Mouse (Mus musculus) CH12.LX (cell line): Measurements from ENCODE around the gene Tbx21. TPM values are rescaled to one million over a fixed set of nuclear protein-coding genes. Genes with fewer than 3 reads are reported as not detected.
A peak's percentile ranks its signal among the peaks of the same experiment; 100 is the strongest.

Source experiments
- DNase-seq: peaks from one replicate; pipeline ENCODE4 v3.0.0-alpha.2; 2013; ENCODE audit errors: extremely low read depth
- H3K27ac ChIP-seq: 2 replicates; pipeline ENCODE4 v1.5.1; 2012; ENCODE audit warnings: low read depth, mild to moderate bottlenecking, control low read depth, moderate library complexity; ENCODE audit not compliant: insufficient read depth
- H3K27me3 ChIP-seq: replicated peaks from 2 replicates; pipeline ENCODE3; 2012; ENCODE audit warnings: inconsistent platforms
- H3K36me3 ChIP-seq, 2 experiments: replicated peaks in 1 of 2; 2 replicates each; pipeline versions ENCODE3 to v1.6.1; 2012; ENCODE audit warnings: inconsistent platforms in 1 of 2, low read length in 1 of 2, mild to moderate bottlenecking in 1 of 2, mixed read lengths in 1 of 2, moderate library complexity in 1 of 2; ENCODE audit not compliant: control insufficient read depth in 1 of 2, insufficient read depth in 1 of 2
- H3K4me1 ChIP-seq, 2 experiments: 2 replicates each; pipeline ENCODE4 v1.6.1; 2012; ENCODE audit warnings: inconsistent platforms in 1 of 2, moderate library complexity in 1 of 2; ENCODE audit not compliant: insufficient read depth in 2 of 2, control insufficient read depth in 1 of 2
- H3K4me2 ChIP-seq: 2 replicates; pipeline ENCODE4 v1.6.1; 2012; ENCODE audit warnings: low read depth, mild to moderate bottlenecking, control low read depth; ENCODE audit not compliant: poor library complexity, insufficient read depth, severe bottlenecking
- H3K4me3 ChIP-seq, 3 experiments: fragments of 150-350 bp in 1 of 3; sonication (generic) in 1 of 3; replicated peaks in 1 of 3; 2 replicates each; pipeline versions ENCODE3 to v1.5.1; 2011 to 2012; ENCODE audit warnings: low read depth in 2 of 3, low read length in 2 of 3, mild to moderate bottlenecking in 2 of 3, moderate library complexity in 2 of 3, control low read depth in 1 of 3, improper control_type of control experiment in 1 of 3, inconsistent platforms in 1 of 3, mixed read lengths in 1 of 3; ENCODE audit not compliant: poor library complexity in 1 of 3
- H3K79me2 ChIP-seq: replicated peaks from 2 replicates; pipeline ENCODE4 v1.6.1; 2012; ENCODE audit warnings: mild to moderate bottlenecking, moderate library complexity; ENCODE audit not compliant: control insufficient read depth, poor library complexity, insufficient read depth, severe bottlenecking; ENCODE audit errors: extremely low read depth
- H3K9ac ChIP-seq: 2 replicates; pipeline ENCODE4 v1.6.1; 2012; ENCODE audit warnings: low read depth, mild to moderate bottlenecking, control low read depth, moderate library complexity; ENCODE audit not compliant: insufficient read depth
- H3K9me3 ChIP-seq: replicated peaks from 2 replicates; pipeline ENCODE3; 2012; ENCODE audit warnings: low read length, inconsistent platforms, mixed read lengths
- BHLHE40 ChIP-seq: IDR thresholded peaks from 2 replicates; pipeline ENCODE4 v1.6.1; 2011; ENCODE audit warnings: mild to moderate bottlenecking, low read depth, low read length, improper control_type of control experiment
- CHD1 ChIP-seq: IDR thresholded peaks from 2 replicates; pipeline ENCODE4 v1.6.1; 2012; ENCODE audit warnings: low read depth, low read length, improper control_type of control experiment, inconsistent platforms
- CTCF ChIP-seq, 2 experiments: IDR thresholded peaks in 1 of 2; conservative IDR thresholded peaks in 1 of 2; 2 replicates each; pipeline ENCODE4 v1.5.1; 2011 to 2012; ENCODE audit warnings: low read depth in 2 of 2, low read length in 2 of 2, improper control_type of control experiment in 1 of 2, inconsistent platforms in 1 of 2, mild to moderate bottlenecking in 1 of 2, moderate library complexity in 1 of 2
- E2F4 ChIP-seq: IDR thresholded peaks from 2 replicates; pipeline ENCODE4 v1.6.1; 2011; ENCODE audit warnings: low read depth, low read length, improper control_type of control experiment; ENCODE audit not compliant: insufficient replicate concordance
- ELF1 ChIP-seq: IDR thresholded peaks from 2 replicates; pipeline ENCODE4 v1.6.1; 2014; ENCODE audit warnings: low read depth, mild to moderate bottlenecking, inconsistent platforms, low read length, improper control_type of control experiment
- EP300 ChIP-seq: IDR thresholded peaks from 2 replicates; pipeline ENCODE4 v1.6.1; 2011; ENCODE audit warnings: low read length, improper control_type of control experiment
- ETS1 ChIP-seq: conservative IDR thresholded peaks from 2 replicates; pipeline ENCODE4 v1.6.1; 2012; ENCODE audit warnings: low read depth, mild to moderate bottlenecking, inconsistent platforms, low read length, improper control_type of control experiment, moderate library complexity
- GABPA ChIP-seq: IDR thresholded peaks from 2 replicates; pipeline ENCODE4 v1.6.1; 2012; ENCODE audit warnings: low read depth, low read length, improper control_type of control experiment, inconsistent platforms; ENCODE audit not compliant: insufficient replicate concordance
- IRF4 ChIP-seq: IDR thresholded peaks from 2 replicates; pipeline ENCODE4 v1.6.1; 2014; ENCODE audit warnings: low read depth, mild to moderate bottlenecking, inconsistent platforms, low read length, improper control_type of control experiment
- JUND ChIP-seq: conservative IDR thresholded peaks from 2 replicates; pipeline ENCODE4 v1.6.1; 2011; ENCODE audit warnings: low read depth, low read length, improper control_type of control experiment
- KAT2A ChIP-seq: IDR thresholded peaks from 2 replicates; pipeline ENCODE4 v1.6.1; 2012; ENCODE audit warnings: low read length, improper control_type of control experiment, inconsistent platforms; ENCODE audit not compliant: insufficient replicate concordance
- MAX ChIP-seq: IDR thresholded peaks from 2 replicates; pipeline ENCODE4 v1.6.1; 2011; ENCODE audit warnings: low read length, improper control_type of control experiment
- MAZ ChIP-seq: IDR thresholded peaks from 2 replicates; pipeline ENCODE4 v1.6.1; 2012; ENCODE audit warnings: low read depth, mild to moderate bottlenecking, inconsistent platforms, low read length, improper control_type of control experiment, moderate library complexity
- MEF2A ChIP-seq: IDR thresholded peaks from 2 replicates; pipeline ENCODE4 v1.6.1; 2014; ENCODE audit warnings: low read depth, mild to moderate bottlenecking, inconsistent platforms, low read length, improper control_type of control experiment, borderline replicate concordance
- MXI1 ChIP-seq: IDR thresholded peaks from 2 replicates; pipeline ENCODE4 v1.6.1; 2011; ENCODE audit warnings: mild to moderate bottlenecking, low read depth, low read length, improper control_type of control experiment
- NELFE ChIP-seq: IDR thresholded peaks from 2 replicates; pipeline ENCODE4 v1.6.1; 2011; ENCODE audit warnings: low read depth, low read length, improper control_type of control experiment
- NRF1 ChIP-seq: IDR thresholded peaks from 2 replicates; pipeline ENCODE4 v1.6.1; 2014; ENCODE audit warnings: low read depth, mild to moderate bottlenecking, inconsistent platforms, low read length, improper control_type of control experiment, moderate library complexity
- POLR2A ChIP-seq: IDR thresholded peaks from 2 replicates; pipeline ENCODE4 v1.6.1; 2011; ENCODE audit warnings: low read depth, mild to moderate bottlenecking, improper control_type of control experiment, low read length
- RAD21 ChIP-seq: IDR thresholded peaks from 2 replicates; pipeline ENCODE4 v1.6.1; 2011; ENCODE audit warnings: low read depth, mild to moderate bottlenecking, low read length, improper control_type of control experiment, moderate library complexity
- RCOR1 ChIP-seq: conservative IDR thresholded peaks from 2 replicates; pipeline ENCODE4 v1.6.1; 2012; ENCODE audit warnings: low read depth, mild to moderate bottlenecking, inconsistent platforms, low read length, improper control_type of control experiment
- SIN3A ChIP-seq: IDR thresholded peaks from 2 replicates; pipeline ENCODE4 v1.6.1; 2012; ENCODE audit warnings: low read length, improper control_type of control experiment, inconsistent platforms
- SMC3 ChIP-seq: IDR thresholded peaks from 2 replicates; pipeline ENCODE4 v1.6.1; 2011; ENCODE audit warnings: low read depth, low read length, improper control_type of control experiment
- TBP ChIP-seq: conservative IDR thresholded peaks from 2 replicates; pipeline ENCODE4 v1.6.1; 2011; ENCODE audit warnings: low read depth, low read length, improper control_type of control experiment
- TCF12 ChIP-seq: IDR thresholded peaks from 2 replicates; pipeline ENCODE4 v1.6.1; 2014; ENCODE audit warnings: low read depth, mild to moderate bottlenecking, inconsistent platforms, low read length, improper control_type of control experiment
- USF1 ChIP-seq: IDR thresholded peaks from 2 replicates; pipeline ENCODE4 v1.6.1; 2014; ENCODE audit warnings: low read depth, mild to moderate bottlenecking, inconsistent platforms, low read length, improper control_type of control experiment
- USF2 ChIP-seq: conservative IDR thresholded peaks from 2 replicates; pipeline ENCODE4 v1.6.1; 2011; ENCODE audit warnings: low read depth, low read length, improper control_type of control experiment
- ZC3H11A ChIP-seq: IDR thresholded peaks from 2 replicates; pipeline ENCODE4 v1.6.1; 2012; ENCODE audit warnings: low read depth, mild to moderate bottlenecking, inconsistent platforms, low read length, improper control_type of control experiment
- ZKSCAN1 ChIP-seq: IDR thresholded peaks from 2 replicates; pipeline ENCODE4 v1.6.1; 2012; ENCODE audit warnings: low read depth, inconsistent platforms, low read length, improper control_type of control experiment, borderline replicate concordance
- ZMIZ1 ChIP-seq: IDR thresholded peaks from 2 replicates; pipeline ENCODE4 v1.6.1; 2012; ENCODE audit warnings: low read depth, mild to moderate bottlenecking, inconsistent platforms, low read length, improper control_type of control experiment
- ZNF384 ChIP-seq: IDR thresholded peaks from 2 replicates; pipeline ENCODE4 v1.6.1; 2012; ENCODE audit warnings: low read depth, low read length, improper control_type of control experiment, inconsistent platforms
- dilution Hi-C: fragments of 300-500 bp; cut with MboI; formaldehyde crosslinking; loops from 2 replicates; pipeline ENCODE4 v1.14.3; 2020; ENCODE audit warnings: low sequenced_read_pairs; ENCODE audit not compliant: extremely low pct_unique_long_range_greater_than_20kb, extremely low pct_ligation_motif_present
- in situ Hi-C: fragments of 300-500 bp; cut with MboI; formaldehyde crosslinking; loops from 3 replicates; pipeline ENCODE4 v1.14.3; 2019; ENCODE audit warnings: low sequenced_read_pairs, low pct_ligation_motif_present, low pct_unique_long_range_greater_than_20kb, mixed read lengths
- polyA plus RNA-seq: library from polyadenylated mRNA; unstranded; fragments of >175 nt; gene quantifications from 2 replicates; pipeline ENCODE4 v1.2.1, GENCODE M21; 2012; ENCODE audit warnings: low read depth; ENCODE audit not compliant: insufficient read length
- total RNA-seq, 2 experiments: library from RNA; depleted of rRNA; stranded (reverse); fragments of 300-350 nt in 1 of 2; fragments of >200 nt in 1 of 2; gene quantifications; 2 replicates each; pipeline ENCODE4 v1.2.3; 2012 to 2014

Gene Tbx21
- total and polyA plus RNA-seq, 3 experiments = 0.08 to 0.09 TPM; not detected in 1

DNA sequence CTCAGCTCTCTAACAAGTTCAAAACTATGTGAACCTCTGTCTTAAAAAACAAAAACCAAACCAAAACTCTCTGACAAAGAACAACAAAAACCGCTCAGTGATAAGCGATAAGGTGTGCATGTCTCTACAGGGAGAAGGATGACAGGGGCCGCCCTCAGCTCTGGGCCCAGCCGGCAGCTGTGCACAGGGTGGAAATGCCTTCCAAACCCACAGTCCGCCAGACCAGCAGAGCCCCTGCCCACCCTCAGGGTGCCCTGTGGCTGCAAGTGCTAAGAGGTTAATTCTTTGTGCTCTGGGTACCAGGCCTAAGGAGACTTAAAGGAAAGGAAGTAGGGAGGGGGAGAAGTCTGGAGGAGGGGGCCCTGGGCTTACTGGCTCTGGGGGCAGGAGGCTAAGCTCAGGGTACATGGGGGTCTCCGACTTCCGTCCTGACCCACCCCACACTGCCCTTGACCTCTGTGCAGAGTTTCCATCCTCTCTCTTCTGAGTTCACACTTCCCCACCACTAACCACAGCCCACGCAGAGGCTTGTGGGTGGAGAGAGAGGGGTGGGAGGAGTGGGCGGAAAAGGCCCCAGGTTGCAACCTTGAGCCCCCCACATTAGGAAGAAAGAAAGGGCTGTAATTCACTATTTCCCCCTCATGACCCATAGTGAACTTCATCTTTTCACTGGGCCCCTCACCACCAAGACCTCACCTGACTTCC, 28.2 kb upstream of the Tbx21 start:
- Histone ChIP-seq H3K27me3 (peaks cover 1% of the 10 kb centered on the region), H3K79me2 (no peaks in the 10 kb centered on the region), H3K36me3 (peaks cover 6 to 18% of the 10 kb centered on the region in 2 experiments), H3K9me3 (no peaks in the 10 kb centered on the region), H3K4me1 (peaks cover 30 to 67% of the 10 kb centered on the region in 2 experiments), H3K9ac (no peak overlapping the region), H3K27ac (no peak overlapping the region), H3K4me2 (no peak overlapping the region), H3K4me3 (no peak overlapping the region)
- in situ Hi-C loops = loop anchor here (10.0 kb wide), 1 partner anchor 49 kb away; no protein-coding TSS in a partner anchor
- dilution Hi-C loops = no loop called here
- TF ChIP-seq EP300 (peak; percentile 51), TBP (no peak), RAD21 (no peak), MAZ (peak; percentile 76), ETS1 (0 out of 2 replicates have a peak, but pooled peaks have one; percentile 11), SIN3A (0 out of 2 replicates have a peak, but pooled peaks have one; percentile 19)
- no peak for DNase-seq

DNA sequence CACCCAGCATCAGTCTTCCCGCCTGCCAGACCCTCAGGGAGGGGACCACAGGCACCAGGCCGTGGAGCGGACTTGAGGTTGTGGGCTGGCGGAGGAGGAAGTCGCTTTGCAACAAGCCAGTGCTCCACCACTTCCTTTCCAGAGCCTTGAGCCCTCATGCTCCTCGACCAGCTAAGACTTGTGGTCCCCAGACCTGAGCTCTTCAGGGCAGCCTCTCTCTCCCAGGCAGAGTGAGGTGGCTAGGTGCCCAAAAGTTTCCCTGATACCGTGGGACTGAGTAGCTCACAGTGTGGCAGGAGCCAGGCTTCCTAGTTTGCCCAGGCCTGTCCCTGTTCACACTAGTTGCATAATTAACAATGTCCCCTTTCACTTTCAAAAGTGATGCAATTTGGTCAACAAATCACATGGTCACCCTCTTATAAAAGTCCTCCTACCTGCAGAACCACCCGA, 27.1 kb upstream of the Tbx21 start:
- Histone ChIP-seq H3K9ac (no peak overlapping the region), H3K79me2 (no peaks in the 10 kb centered on the region), H3K27me3 (no peaks in the 10 kb centered on the region), H3K27ac (peak overlapping the region; percentile 22), H3K4me2 (0 out of 2 replicates have a peak overlapping the region, but pooled peaks have one; percentile 4), H3K4me1 (peaks cover 30 to 74% of the 10 kb centered on the region in 2 experiments), H3K9me3 (no peaks in the 10 kb centered on the region), H3K4me3 (peak overlapping the region in 1 of 3 experiments; percentile 8), H3K36me3 (peaks cover 10 to 25% of the 10 kb centered on the region in 2 experiments)
- DNase-seq = peak; percentile 71
- dilution Hi-C loops = no loop called here
- in situ Hi-C loops = loop anchor here (10.0 kb wide), 1 partner anchor 47 kb away; no protein-coding TSS in a partner anchor
- TF ChIP-seq USF1 = peak; percentile 42
- TF ChIP-seq MEF2A = no peak; the same call in 1 of the 2 replicates
- peak; percentile 22 for TF ChIP-seq POLR2A
- peak; percentile 61; the same call in 1 of the 2 replicates for TF ChIP-seq IRF4
- peak; percentile 43; the same call in 1 of the 2 replicates for TF ChIP-seq CHD1
- no peak for TF ChIP-seq RCOR1
- TF ChIP-seq JUND = no peak
- no peak for TF ChIP-seq ZNF384
- no peak; the same call in 1 of the 2 replicates for TF ChIP-seq MXI1
- TF ChIP-seq ZC3H11A = no peak
- TF ChIP-seq ELF1 = peak; percentile 60; the same call in 1 of the 2 replicates
- peak; percentile 66 for TF ChIP-seq MAX
- no peak for TF ChIP-seq KAT2A
- TF ChIP-seq NELFE = no peak
- TF ChIP-seq GABPA = no peak
- TF ChIP-seq ZKSCAN1 = no peak
- TF ChIP-seq CTCF (conservative IDR thresholded peaks at IDR 0.05 in 1 of 2, IDR thresholded peaks at IDR 0.05 in 1 of 2; ENCODE audit: low read depth in 2 of 2, low read length in 2 of 2) = no peak
- no peak for TF ChIP-seq ZMIZ1
- TF ChIP-seq EP300 = peak; percentile 54
- peak; percentile 16; the same call in 1 of the 2 replicates for TF ChIP-seq BHLHE40
- TF ChIP-seq USF2 = peak; percentile 9; the same call in 1 of the 2 replicates
- TF ChIP-seq SMC3 = no peak
- 0 out of 2 replicates have a peak, but pooled peaks have one; percentile 22 for TF ChIP-seq NRF1
- no peak for TF ChIP-seq E2F4
- TF ChIP-seq TCF12 = no peak
- TF ChIP-seq MAZ = no peak
